Mouse (Mus musculus): ENCODE data around the gene Ctxn1. TPM values are rescaled to one million over a fixed set of nuclear protein-coding genes. Genes with fewer than 3 reads are reported as not detected.

Gene Ctxn1
- total RNA-seq, 2 experiments from 2014 or later: 581 to 590 TPM

GRCm38 (mm10) chr8:4247951-4248540 is 11.0 kb downstream of the Ctxn1 start, which contains the start of gene Tgfbr3l:
Gene Tgfbr3l (plus strand): TSS chr8:4248214.
- H3K27ac ChIP-seq: peak within 1 kb of the TSS; percentile 33; the same call in 1 of the 2 replicates
- no peak for TF ChIP-seq CTCF (IDR thresholded peaks at IDR 0.05)
- H3K4me3 ChIP-seq: no peak within 1 kb of the TSS
- intact Hi-C loops (cut with DNase I): loop anchor here (2.0 kb wide), 1 partner anchor 33 kb away; no protein-coding TSS in a partner anchor
- no peak for DNase-seq (ENCODE audit: extremely low spot score in 1 of 2, low spot score in 2 of 2)

- Histone ChIP-seq H3K4me3 (no peak overlapping the region), H3K27ac (no peak overlapping the region)
- no peak for TF ChIP-seq CTCF (IDR thresholded peaks at IDR 0.05)
- DNase-seq (ENCODE audit: extremely low spot score in 1 of 2, low spot score in 2 of 2): no peak
- intact Hi-C loops (cut with DNase I): no loop called here
Observed at GRCm38 (mm10) chr8:4247241-4247640, 11.8 kb downstream of the Ctxn1 start.

GRCm38 (mm10) chr8:4245737-4246136 is 13.3 kb downstream of the Ctxn1 start:
- no peak for TF ChIP-seq CTCF (IDR thresholded peaks at IDR 0.05)
- H3K27ac ChIP-seq: no peak overlapping the region
- H3K4me3 ChIP-seq: no peak overlapping the region
- DNase-seq (ENCODE audit: extremely low spot score in 1 of 2, low spot score in 2 of 2): no peak
- intact Hi-C loops (cut with DNase I): no loop called here

- no peak for TF ChIP-seq CTCF (IDR thresholded peaks at IDR 0.05)
- H3K4me3 ChIP-seq: no peak overlapping the region
- intact Hi-C loops (cut with DNase I): no loop called here
- DNase-seq (ENCODE audit: extremely low spot score in 1 of 2, low spot score in 2 of 2): no peak
- H3K27ac ChIP-seq: no peak overlapping the region
Observed at GRCm38 (mm10) chr8:4245061-4245460, 14.0 kb downstream of the Ctxn1 start.

- Histone ChIP-seq H3K27ac (peak overlapping the region; percentile 94), H3K4me3 (peak overlapping the region; percentile 96)
- intact Hi-C loops (cut with DNase I): loop anchor here (2.0 kb wide), 1 partner anchor 13 kb away; the partner anchor contains the start of gene Snapc2
- TF ChIP-seq CTCF (IDR thresholded peaks at IDR 0.05): no peak
- DNase-seq (ENCODE audit: extremely low spot score in 1 of 2, low spot score in 2 of 2): no peak
Observed at GRCm38 (mm10) chr8:4239193-4239890, 19.7 kb downstream of the Ctxn1 start.

GRCm38 (mm10) chr8:4238434-4239192 is 20.5 kb downstream of the Ctxn1 start, which contains the start of the genes Map2k7 and Gm49320:
Gene Map2k7 (plus strand): TSS chr8:4238740.
Gene Gm49320 (plus strand): TSS chr8:4238865.
- peak; percentile 100 for DNase-seq (ENCODE audit: extremely low spot score in 1 of 2, low spot score in 2 of 2)
- peak; percentile 69 for TF ChIP-seq CTCF (IDR thresholded peaks at IDR 0.05)
- intact Hi-C loops (cut with DNase I): loop anchor here (2.0 kb wide), 1 partner anchor 14 kb away; the partner anchor contains the start of gene Snapc2
- Histone ChIP-seq H3K4me3 (peak within 1 kb of the TSS; percentile 96), H3K27ac (peak within 1 kb of the TSS; percentile 94)

- no peak for DNase-seq (ENCODE audit: extremely low spot score in 1 of 2, low spot score in 2 of 2)
- no peak for TF ChIP-seq CTCF (IDR thresholded peaks at IDR 0.05)
- intact Hi-C loops (cut with DNase I): loop anchor here (2.0 kb wide), 1 partner anchor 15 kb away; the partner anchor contains the start of gene Snapc2
- peak overlapping the region; percentile 96 for H3K4me3 ChIP-seq
- peak overlapping the region; percentile 94 for H3K27ac ChIP-seq
Observed at GRCm38 (mm10) chr8:4237814-4238433, 21.1 kb downstream of the Ctxn1 start.

- H3K27ac ChIP-seq: no peak overlapping the region
- TF ChIP-seq CTCF (IDR thresholded peaks at IDR 0.05): no peak
- H3K4me3 ChIP-seq: no peak overlapping the region
- DNase-seq (ENCODE audit: extremely low spot score in 1 of 2, low spot score in 2 of 2): no peak
- intact Hi-C loops (cut with DNase I): no loop called here
Observed at GRCm38 (mm10) chr8:4230612-4231351, 28.3 kb downstream of the Ctxn1 start.

- DNase-seq (ENCODE audit: extremely low spot score in 1 of 2, low spot score in 2 of 2): no peak
- intact Hi-C loops (cut with DNase I): no loop called here
- no peak overlapping the region for H3K4me3 ChIP-seq
- no peak overlapping the region for H3K27ac ChIP-seq
- no peak for TF ChIP-seq CTCF (IDR thresholded peaks at IDR 0.05)
Observed at GRCm38 (mm10) chr8:4229784-4230183, 29.3 kb downstream of the Ctxn1 start.

GRCm38 (mm10) chr8:4227919-4228318 is 31.2 kb downstream of the Ctxn1 start:
- H3K4me3 ChIP-seq: no peak overlapping the region
- intact Hi-C loops (cut with DNase I): no loop called here
- DNase-seq (ENCODE audit: extremely low spot score in 1 of 2, low spot score in 2 of 2): no peak
- no peak for TF ChIP-seq CTCF (IDR thresholded peaks at IDR 0.05)
- no peak overlapping the region for H3K27ac ChIP-seq
